Mouse (Mus musculus) embryo, embryonic 11.5 days (tissue): Measurements from ENCODE around the gene Erg.

ENCODE experiments used
- DNase-seq: peaks from one replicate; pipeline ENCODE4 v3.0.0-alpha.2; 2012; ENCODE audit warnings: low read depth, low spot score

The Erg gene

GRCm38 (mm10) chr16:95353838-95354237 lies 232.6 kb downstream of the Erg start:
- DNase-seq = no peak

- no peak for DNase-seq
Observed at GRCm38 (mm10) chr16:95352266-95352665, 234.1 kb downstream of the Erg start.

GRCm38 (mm10) chr16:95350499-95350898 lies 235.9 kb downstream of the Erg start:
- DNase-seq = peak; percentile 40

GRCm38 (mm10) chr16:95349745-95350144 lies 236.6 kb downstream of the Erg start:
- DNase-seq = no peak

GRCm38 (mm10) chr16:95349344-95349743 lies 237.0 kb downstream of the Erg start:
- no peak for DNase-seq

GRCm38 (mm10) chr16:95348555-95348954 lies 237.8 kb downstream of the Erg start:
- no peak for DNase-seq

GRCm38 (mm10) chr16:95347202-95347601 lies 239.2 kb downstream of the Erg start:
- no peak for DNase-seq

- peak; percentile 48 for DNase-seq
Observed at GRCm38 (mm10) chr16:95345882-95346281, 240.5 kb downstream of the Erg start.

- no peak for DNase-seq
Observed at GRCm38 (mm10) chr16:95344961-95345360, 241.4 kb downstream of the Erg start.

GRCm38 (mm10) chr16:95342030-95342429 lies 244.4 kb downstream of the Erg start:
- DNase-seq = no peak

GRCm38 (mm10) chr16:95340885-95341791 lies 245.3 kb downstream of the Erg start:
- peak; percentile 72 for DNase-seq

GRCm38 (mm10) chr16:95332159-95332558 lies 254.2 kb downstream of the Erg start:
- no peak for DNase-seq

GRCm38 (mm10) chr16:95321945-95322625 lies 264.3 kb downstream of the Erg start:
- no peak for DNase-seq
